Mouse (Mus musculus) right cerebral cortex, postnatal 10 days (tissue): ENCODE results near the gene Map7.

ENCODE experiments used
- DNase-seq, 2 experiments: peaks; one replicate each; pipeline ENCODE4 v3.0.0; 2021; ENCODE audit warnings: low spot score in 2 of 2

Map7 gene

DNA sequence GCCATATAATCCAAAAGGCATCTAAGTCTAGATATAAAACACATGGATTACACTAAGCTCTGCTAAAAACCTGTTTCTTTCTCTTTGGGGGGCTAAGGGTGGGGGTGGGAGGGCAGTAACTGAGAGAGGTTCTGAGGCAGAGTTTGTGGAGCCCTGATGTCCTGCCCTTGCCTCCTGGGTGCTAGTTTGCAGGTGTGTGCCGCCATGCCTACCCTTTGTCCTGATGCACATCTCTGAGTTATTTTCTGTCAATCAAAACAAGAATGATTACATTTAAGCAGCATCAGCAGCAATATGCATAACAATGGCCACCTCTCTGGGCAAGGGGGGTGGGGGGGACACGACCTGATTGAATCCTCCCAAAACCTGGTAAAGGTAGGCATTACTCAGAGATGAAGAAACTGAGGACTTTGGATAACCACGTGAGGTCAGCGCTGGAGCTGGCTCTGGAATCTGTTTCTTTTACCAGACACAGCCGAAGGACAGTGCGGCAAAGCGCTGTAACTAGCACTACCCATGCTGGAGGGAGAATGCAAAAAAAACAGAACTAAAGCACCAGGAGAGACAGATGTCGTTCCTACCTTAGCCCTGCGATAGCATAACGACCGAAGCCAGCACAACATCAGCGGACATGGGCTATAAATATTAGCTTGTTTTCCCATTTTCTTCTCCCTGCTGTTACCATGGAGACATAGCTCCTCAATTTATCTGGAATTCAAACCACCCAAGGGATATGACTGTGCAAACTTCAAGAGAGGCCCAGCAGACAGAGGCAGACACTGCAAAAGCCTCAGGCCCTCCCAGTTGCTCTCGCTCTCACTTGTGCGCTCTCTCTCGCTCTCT lies 137.9 kb downstream of the Map7 start:
- peak in 1 of 2 experiments; percentile 58 for DNase-seq

DNA sequence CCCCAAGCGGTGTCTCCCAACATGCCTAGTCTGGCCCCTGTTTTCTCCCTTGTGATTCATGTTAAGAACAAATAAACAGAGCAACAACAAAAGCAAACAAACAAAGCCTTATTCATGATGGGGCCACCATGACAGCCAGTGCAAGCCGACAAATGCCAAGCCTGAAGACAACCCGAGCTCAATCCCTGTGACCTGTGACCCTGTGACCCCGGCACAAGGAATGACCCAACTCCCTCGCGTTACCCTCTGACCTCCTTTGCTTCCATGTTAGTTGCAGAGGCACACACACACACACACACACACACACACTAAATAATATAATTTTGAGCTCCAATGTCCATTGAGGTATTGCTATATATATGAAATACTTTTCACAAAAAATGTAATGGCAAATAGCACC lies 139.1 kb downstream of the Map7 start:
- DNase-seq = no peak

DNA sequence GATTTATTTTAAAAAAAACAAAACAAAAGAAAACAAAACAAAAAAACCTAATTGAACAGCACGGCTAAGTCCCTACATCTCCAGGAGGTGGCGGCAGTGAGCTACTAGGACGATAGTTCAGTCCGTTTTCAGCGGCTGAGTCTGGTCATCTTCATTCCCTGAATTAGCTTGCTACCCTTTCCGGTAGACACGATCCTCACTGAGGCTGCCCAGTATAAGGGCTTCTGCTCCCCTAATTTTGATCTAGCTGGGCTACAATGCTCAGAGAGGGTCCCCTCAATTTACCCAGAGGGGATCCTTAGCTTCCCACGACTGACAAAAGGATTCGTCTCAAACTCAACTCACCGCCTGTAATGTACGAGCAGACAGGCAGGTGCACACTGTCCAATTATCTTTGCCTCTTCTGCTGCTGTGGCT lies 142.2 kb downstream of the Map7 start:
- DNase-seq = peak; percentile 71 to 89

DNA sequence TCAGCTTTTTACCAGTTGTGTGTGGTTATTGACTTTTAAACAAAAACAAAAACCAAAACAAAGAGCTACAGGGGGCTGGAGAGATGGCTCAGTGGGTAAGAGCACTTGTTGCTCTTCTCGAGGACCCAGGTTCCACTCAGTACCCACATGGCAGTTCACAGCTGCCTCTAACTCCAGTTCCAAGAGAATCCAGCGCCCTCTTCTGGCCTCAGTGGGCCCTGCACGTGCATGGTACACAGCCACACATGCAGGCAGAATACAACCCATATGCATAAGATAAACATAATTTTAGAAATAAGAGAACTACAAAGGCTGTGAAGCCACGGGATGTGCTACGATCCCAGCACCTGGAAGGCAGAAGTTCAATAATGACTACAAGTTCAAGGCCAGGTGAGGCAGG lies 147.7 kb downstream of the Map7 start:
- no peak for DNase-seq

DNA sequence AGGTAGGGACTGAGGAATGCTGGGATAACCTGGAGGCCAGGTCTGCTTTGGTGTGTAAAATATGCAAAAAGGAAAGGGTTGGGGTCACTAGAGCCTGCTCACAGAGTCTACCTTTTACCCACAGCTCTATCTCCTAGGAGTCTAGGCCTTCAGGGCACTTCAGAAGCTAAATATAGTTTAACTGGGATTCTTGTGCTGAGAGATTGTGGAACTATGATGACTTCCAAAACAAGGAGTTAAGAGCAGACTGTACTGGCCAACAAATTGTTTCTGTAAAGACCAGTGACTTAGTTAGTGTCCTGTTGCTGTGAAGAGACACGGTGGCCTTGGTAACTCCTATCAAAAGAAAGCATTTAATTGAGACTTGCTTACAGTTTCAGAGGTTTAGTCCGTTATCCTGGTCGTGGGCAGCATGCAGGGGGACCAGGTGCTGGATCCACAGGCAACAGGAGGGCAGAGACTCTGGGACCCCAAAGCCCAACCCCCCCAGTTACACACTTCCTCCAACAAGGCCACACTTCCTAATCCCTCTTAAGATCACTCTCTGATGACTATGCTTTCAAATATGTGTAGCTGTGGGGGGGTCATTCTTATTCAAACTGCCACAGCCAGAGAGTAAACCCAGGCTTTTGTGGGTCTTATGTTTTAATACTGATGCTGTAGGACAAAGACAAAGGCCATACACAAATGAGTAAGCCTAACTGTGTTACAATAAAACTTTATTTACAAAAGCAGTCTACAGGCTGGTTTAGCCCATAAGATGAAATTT lies 150.1 kb downstream of the Map7 start:
- no peak for DNase-seq

DNA sequence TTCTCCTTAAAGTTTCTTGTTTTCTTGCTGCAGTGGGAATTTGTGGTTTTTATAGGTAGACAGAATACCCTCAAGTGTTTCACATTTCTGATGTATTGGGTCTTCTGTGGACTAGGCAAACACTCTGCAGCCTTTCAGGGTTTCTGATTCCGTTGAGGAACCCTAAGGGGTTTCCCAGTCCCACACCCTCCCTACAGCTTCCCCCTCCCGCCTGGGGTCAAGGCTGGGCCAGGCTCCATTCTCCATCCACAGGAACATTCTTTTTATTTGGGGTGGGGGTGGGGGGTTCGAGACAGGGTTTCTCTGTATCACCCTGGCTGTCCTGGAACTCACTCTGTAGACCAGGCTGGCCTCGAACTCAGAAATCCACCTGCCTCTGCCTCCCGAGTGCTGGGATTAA lies 150.8 kb downstream of the Map7 start:
- DNase-seq = no peak

DNA sequence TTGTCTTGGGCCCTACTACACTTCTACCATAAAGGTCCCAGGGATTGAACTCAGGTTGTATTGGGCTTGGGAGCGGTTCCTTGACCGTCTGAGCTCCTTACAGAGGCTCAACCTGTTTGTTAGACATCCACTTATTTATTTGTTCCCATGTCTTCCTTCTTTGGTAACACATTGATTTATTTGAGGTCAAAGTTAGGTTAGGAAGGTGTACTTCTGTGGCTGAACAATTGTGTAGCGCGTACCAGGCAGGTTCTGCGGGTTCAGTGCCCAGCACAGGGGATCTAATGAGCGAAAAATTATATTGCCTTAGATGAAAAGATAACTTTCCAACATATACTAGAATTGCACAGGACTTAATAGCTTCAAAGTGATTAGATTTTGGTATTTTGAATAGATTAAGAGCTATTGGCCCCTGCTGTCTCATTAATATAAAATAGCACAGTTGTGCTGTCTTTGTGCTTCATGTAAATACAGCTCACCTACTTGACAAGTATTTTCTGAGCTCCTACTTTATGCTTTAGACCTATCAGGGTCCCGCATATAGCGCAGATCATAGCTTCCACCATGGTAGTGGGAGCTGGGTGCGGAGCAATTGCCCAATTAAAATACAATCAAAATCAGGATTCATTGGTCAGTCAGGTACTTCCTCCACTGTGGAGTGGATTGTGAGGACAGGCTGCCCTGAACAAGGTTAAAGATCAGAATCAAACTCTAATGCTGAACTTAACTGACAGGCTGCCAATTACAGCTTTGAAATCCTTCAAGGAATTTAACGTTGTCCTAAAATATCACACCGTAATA lies 162.9 kb downstream of the Map7 start:
- DNase-seq = no peak

DNA sequence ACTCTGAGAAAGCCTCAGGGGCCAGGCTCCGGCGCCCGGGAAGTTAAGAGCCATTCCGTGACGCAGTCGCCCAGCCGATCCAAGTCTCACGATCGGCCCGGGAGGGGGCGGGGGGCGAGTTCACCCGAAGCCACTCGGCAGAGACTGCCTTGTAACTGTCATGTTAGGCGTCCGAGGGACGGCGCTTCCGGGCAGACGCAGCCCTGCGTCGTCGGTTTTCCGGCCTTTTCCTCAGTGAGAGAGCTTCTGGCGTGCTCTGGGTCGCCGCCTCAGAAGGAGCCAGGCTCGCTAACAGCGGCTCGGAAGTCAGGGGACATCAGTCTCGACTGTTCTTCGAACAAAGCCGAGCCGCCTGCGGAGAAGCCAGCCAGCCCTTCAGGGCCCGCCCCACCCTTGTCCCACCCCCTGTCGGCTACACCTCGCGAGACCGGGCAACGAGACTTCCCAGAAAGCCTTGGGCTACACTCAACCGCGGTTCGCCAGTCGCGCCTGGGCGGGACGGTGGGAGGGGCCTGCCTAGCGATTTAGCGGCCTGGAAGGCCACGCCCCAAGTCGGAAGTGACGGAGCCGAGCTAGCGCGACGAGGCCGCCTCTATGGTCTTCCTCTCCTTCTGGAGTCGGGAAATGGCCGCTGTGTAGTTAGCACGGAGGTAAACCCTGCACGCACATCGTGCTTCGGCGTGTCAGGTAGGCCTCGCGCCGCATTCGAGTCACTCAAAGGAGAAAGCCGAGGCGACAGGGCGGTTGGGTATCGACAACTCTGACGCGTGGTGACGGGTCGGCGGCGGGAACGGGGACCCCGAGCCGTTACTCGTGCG lies 163.9 kb downstream of the Map7 start, which contains the start of gene Bclaf1:
Gene Bclaf1, plus strand, starts transcription at position 552 of the 818 bp plus-strand sequence.
- DNase-seq = peak; percentile 100

DNA sequence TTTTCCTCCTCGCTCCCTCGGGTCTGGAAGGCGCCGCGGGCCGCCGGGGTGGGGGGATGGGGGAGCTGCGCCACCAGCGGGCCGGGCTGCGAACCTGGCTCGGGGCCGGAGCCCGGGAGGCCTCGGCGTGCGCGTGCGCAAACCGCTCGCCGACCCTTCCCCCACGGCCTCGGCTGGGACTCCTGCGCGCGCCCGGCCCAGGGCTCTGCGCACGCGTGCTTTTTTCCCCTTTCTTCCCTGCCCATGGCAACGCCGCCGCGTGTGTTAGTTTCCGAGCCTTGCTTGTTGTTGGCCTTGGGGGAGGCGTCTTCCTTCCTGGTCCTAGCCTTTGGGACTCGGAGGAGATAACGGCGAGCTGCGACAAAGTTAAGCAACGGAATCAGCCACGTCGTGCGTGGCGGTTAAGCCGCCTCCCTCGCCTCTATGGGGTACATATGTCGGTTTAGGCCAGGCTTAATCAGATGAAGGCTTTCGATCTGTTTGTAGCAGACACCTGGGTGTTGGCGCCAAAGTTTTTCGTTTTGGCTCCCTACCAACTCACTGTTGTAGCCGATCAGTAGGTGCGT lies 164.5 kb downstream of the Map7 start:
- DNase-seq = peak; percentile 94 to 95

DNA sequence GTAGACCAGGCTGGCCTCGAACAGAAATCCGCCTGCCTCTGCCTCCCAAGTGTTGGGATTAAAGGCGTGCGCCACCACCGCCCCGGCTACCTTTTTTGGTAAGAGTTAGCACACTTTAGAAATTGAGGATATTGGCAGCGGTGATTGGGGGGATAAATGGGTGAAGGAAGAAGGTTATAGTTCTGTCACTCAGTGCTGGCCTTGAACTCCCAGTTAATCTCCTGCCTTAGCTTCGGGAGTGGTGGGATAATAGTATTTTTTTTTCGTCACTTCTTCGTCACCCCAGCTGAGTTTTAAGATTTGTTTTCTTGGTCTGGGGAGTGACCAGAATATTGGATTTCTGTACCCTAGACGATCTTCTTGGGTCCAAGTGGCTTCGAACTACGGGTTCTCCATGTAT lies 165.2 kb downstream of the Map7 start:
- no peak for DNase-seq

DNA sequence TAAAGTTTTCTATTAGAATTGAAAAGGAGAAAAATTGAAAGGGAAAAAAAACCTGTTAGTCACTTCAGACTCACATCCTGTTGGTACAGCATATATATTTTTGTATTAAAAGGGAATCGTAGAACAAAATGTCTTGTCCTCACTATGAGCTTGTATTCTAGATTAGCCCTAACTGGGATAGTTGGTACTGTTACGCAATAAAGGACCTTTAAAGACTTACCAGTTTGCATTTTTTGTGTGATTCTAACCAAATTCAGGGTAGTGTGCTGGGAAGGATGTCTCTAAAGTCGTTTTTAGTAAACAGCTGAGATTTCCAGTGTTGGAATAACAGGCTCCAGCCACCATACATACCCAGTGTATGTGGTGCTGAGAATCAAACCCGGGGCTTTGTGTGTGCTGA lies 165.7 kb downstream of the Map7 start:
- DNase-seq = no peak

DNA sequence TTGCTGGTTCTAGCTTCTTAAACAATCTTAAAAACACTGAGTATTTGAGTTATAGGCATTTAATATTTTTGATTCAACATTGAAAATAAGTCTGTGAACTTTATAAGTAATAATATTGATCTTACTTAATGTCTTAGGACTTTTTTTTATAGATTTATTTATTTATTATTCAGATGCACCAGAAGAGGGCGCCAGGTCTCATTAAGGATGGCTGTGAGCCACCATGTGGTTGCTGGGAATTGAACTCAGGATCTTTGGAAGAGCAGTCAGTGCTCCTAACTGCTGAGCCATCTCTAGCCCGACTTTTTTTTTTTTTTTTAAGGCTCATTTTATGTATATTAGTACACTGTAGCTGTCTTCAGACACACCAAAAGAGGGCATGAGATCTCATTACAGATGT lies 166.5 kb downstream of the Map7 start:
- no peak for DNase-seq

DNA sequence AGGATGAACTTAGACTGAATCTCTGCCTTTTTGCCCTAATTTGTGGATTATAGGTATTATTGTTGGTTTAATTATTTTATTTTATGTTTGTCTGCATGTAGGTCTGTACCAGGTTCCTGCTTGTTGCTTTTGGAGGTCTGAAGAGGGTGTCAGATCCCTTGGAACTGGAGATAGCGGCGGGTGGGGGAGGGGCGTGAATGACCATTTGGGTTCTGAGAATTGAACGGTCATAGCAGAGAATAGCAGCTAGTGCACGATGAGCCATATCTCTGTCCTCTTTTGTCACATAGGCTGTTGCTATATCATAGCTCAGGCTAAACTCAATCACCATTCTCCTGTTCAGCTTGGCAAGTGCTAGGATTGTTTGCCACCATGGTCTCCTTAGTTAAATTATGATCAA lies 169.2 kb downstream of the Map7 start:
- DNase-seq = no peak

DNA sequence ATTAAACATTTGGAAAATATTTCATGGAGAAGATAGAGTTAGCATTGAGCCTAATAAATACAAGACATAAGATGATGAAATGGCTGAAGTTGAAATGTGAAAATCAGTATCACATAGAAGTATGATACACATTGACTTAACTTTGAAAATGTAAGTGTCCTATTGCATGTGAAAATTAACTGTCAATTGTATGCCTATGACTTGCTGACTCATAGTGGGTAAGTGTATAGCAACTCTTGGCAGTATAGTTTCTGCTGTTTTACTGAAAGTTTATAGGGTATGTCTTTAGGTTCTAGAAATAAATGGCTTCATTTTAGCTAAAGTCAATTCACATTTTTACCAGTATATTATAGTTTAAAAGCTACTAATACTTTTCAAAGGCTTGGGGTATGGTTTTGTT lies 178.0 kb downstream of the Map7 start:
- no peak for DNase-seq
